Mouse (Mus musculus): ENCODE data around the gene B4galt5. TPM values are rescaled to one million over a fixed set of nuclear protein-coding genes. Genes with fewer than 3 reads are reported as not detected.

B4galt5 gene
- polyA plus RNA-seq, 1 experiment from 2014 or later, result 8.1 TPM

DNA sequence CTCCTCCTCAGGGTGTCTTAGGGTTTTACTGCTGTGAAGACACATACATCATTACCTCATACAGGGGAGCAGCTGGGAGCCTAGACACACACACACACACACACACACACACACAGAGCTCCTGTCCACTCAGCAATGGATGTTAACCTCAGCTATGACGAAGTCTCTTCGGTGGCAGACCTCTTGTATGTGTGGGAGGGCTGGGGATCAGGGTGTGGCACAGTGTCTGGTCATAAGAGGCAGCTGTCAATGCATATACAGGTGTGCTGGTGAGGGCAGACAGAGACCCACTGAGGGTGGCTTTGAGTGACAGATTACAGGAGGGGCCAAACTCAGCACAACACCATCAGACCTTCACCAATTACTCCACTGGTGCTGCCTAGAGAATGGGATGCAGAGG is 84.0 kb downstream of the B4galt5 start:
- Histone ChIP-seq H3K4me3 (ENCODE audit: low read length) (no peak overlapping the region), H3K36me3 (ENCODE audit: control insufficient read depth, insufficient read depth) (no peaks in the 10 kb centered on the region), H3K9ac (ENCODE audit: low read length) (no peak overlapping the region), H3K27ac (ENCODE audit: low read length) (no peak overlapping the region), H3K4me2 (ENCODE audit: low read depth, low read length) (no peak overlapping the region), H3K27me3 (ENCODE audit: control insufficient read depth, insufficient read depth, low read length) (no peaks in the 10 kb centered on the region), H3K9me3 (replicated peaks; ENCODE audit: control insufficient read depth, low read length) (no peaks in the 10 kb centered on the region), H3K4me1 (ENCODE audit: control insufficient read depth, insufficient read depth, low read length) (peaks cover 10% of the 10 kb centered on the region)
- WGBS, result 82% methylated on average over 2 of the region's 2 CpGs
- ATAC-seq (replicated peaks; ENCODE audit: extremely low read depth, insufficient read depth, low FRiP score), result no peak

GRCm38 (mm10) chr2:167263931-167264330 is 85.1 kb downstream of the B4galt5 start:
- Histone ChIP-seq H3K27ac (ENCODE audit: low read length) (no peak overlapping the region), H3K4me1 (ENCODE audit: control insufficient read depth, insufficient read depth, low read length) (peaks cover 10% of the 10 kb centered on the region), H3K4me2 (ENCODE audit: low read depth, low read length) (no peak overlapping the region), H3K4me3 (ENCODE audit: low read length) (no peak overlapping the region), H3K36me3 (ENCODE audit: control insufficient read depth, insufficient read depth) (no peaks in the 10 kb centered on the region), H3K9me3 (replicated peaks; ENCODE audit: control insufficient read depth, low read length) (no peaks in the 10 kb centered on the region), H3K9ac (ENCODE audit: low read length) (no peak overlapping the region), H3K27me3 (ENCODE audit: control insufficient read depth, insufficient read depth, low read length) (no peaks in the 10 kb centered on the region)
- 81% methylated on average over 11 of the region's 11 CpGs for WGBS
- no peak for ATAC-seq (replicated peaks; ENCODE audit: extremely low read depth, insufficient read depth, low FRiP score)

GRCm38 (mm10) chr2:167263040-167263810 is 85.8 kb downstream of the B4galt5 start:
- H3K4me3 ChIP-seq (ENCODE audit: low read length), result no peak overlapping the region
- H3K27ac ChIP-seq (ENCODE audit: low read length), result 0 out of 2 replicates have a peak overlapping the region, but pooled peaks have one; percentile 2
- peaks cover 7% of the 10 kb centered on the region for H3K4me1 ChIP-seq (ENCODE audit: control insufficient read depth, insufficient read depth, low read length)
- no peak overlapping the region for H3K9ac ChIP-seq (ENCODE audit: low read length)
- H3K36me3 ChIP-seq (ENCODE audit: control insufficient read depth, insufficient read depth), result no peaks in the 10 kb centered on the region
- no peaks in the 10 kb centered on the region for H3K9me3 ChIP-seq (replicated peaks; ENCODE audit: control insufficient read depth, low read length)
- no peaks in the 10 kb centered on the region for H3K27me3 ChIP-seq (ENCODE audit: control insufficient read depth, insufficient read depth, low read length)
- H3K4me2 ChIP-seq (ENCODE audit: low read depth, low read length), result no peak overlapping the region
- ATAC-seq (replicated peaks; ENCODE audit: extremely low read depth, insufficient read depth, low FRiP score), result peak; percentile 56; the same call in 1 of the 2 replicates
- 58% methylated on average over 8 of the region's 8 CpGs for WGBS

- 86% methylated on average over 10 of the region's 10 CpGs for WGBS
- Histone ChIP-seq H3K4me1 (ENCODE audit: control insufficient read depth, insufficient read depth, low read length) (peaks cover under 1% of the 10 kb centered on the region), H3K27ac (ENCODE audit: low read length) (no peak overlapping the region), H3K4me2 (ENCODE audit: low read depth, low read length) (no peak overlapping the region), H3K36me3 (ENCODE audit: control insufficient read depth, insufficient read depth) (no peaks in the 10 kb centered on the region), H3K27me3 (ENCODE audit: control insufficient read depth, insufficient read depth, low read length) (no peaks in the 10 kb centered on the region), H3K9me3 (replicated peaks; ENCODE audit: control insufficient read depth, low read length) (no peaks in the 10 kb centered on the region), H3K4me3 (ENCODE audit: low read length) (no peak overlapping the region), H3K9ac (ENCODE audit: low read length) (no peak overlapping the region)
- no peak for ATAC-seq (replicated peaks; ENCODE audit: extremely low read depth, insufficient read depth, low FRiP score)
These were observed 86.5 kb downstream of the B4galt5 start for GRCm38 (mm10) chr2:167262433-167262832.

- WGBS, result 75% methylated on average over 4 of the region's 4 CpGs
- no peaks in the 10 kb centered on the region for H3K4me1 ChIP-seq (ENCODE audit: control insufficient read depth, insufficient read depth, low read length)
These were observed 87.9 kb downstream of the B4galt5 start for GRCm38 (mm10) chr2:167261106-167261505.

DNA sequence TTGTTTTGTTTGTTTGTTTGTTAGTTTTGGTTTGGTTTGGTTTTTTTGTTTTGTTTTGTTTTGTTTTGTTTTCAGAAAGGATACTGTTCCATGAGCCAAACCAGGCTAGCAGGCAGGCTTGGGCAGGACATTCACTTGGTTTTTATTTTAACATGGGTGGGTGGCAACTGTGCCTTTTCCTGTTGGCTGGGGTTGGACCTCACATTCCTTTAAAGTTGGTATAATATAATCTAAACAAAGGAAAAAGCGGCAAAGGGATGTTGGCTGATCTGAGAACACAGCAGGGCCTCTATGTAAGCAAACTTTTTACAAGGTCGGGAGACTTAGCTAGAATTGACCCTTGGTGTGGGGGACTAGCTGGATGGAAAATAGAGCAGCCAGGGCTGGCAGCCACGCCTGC is 91.2 kb downstream of the B4galt5 start:
- no peaks in the 10 kb centered on the region for H3K27me3 ChIP-seq (ENCODE audit: control insufficient read depth, insufficient read depth, low read length)
- no peak overlapping the region for H3K4me2 ChIP-seq (ENCODE audit: low read depth, low read length)
- H3K36me3 ChIP-seq (ENCODE audit: control insufficient read depth, insufficient read depth), result no peaks in the 10 kb centered on the region
- H3K4me3 ChIP-seq (ENCODE audit: low read length), result no peak overlapping the region
- ATAC-seq (replicated peaks; ENCODE audit: extremely low read depth, insufficient read depth, low FRiP score), result no peak
- no peak overlapping the region for H3K9ac ChIP-seq (ENCODE audit: low read length)
- no peak overlapping the region for H3K27ac ChIP-seq (ENCODE audit: low read length)
- H3K4me1 ChIP-seq (ENCODE audit: control insufficient read depth, insufficient read depth, low read length), result peaks cover 3% of the 10 kb centered on the region
- H3K9me3 ChIP-seq (replicated peaks; ENCODE audit: control insufficient read depth, low read length), result no peaks in the 10 kb centered on the region
- WGBS, result 53% methylated on average over 3 of the region's 3 CpGs

More at GRCm38 (mm10) chr2:167261106-167261505, 87.9 kb downstream of the B4galt5 start:
- H3K9ac ChIP-seq (ENCODE audit: low read length), result no peak overlapping the region
- H3K27me3 ChIP-seq (ENCODE audit: control insufficient read depth, insufficient read depth, low read length), result no peaks in the 10 kb centered on the region
- H3K9me3 ChIP-seq (replicated peaks; ENCODE audit: control insufficient read depth, low read length), result no peaks in the 10 kb centered on the region
- no peaks in the 10 kb centered on the region for H3K36me3 ChIP-seq (ENCODE audit: control insufficient read depth, insufficient read depth)
- H3K4me2 ChIP-seq (ENCODE audit: low read depth, low read length), result no peak overlapping the region
- no peak overlapping the region for H3K4me3 ChIP-seq (ENCODE audit: low read length)
- H3K27ac ChIP-seq (ENCODE audit: low read length), result peak overlapping the region; percentile 5; the same call in 1 of the 2 replicates
- no peak; the same call in 1 of the 2 replicates for ATAC-seq (replicated peaks; ENCODE audit: extremely low read depth, insufficient read depth, low FRiP score)

DNA sequence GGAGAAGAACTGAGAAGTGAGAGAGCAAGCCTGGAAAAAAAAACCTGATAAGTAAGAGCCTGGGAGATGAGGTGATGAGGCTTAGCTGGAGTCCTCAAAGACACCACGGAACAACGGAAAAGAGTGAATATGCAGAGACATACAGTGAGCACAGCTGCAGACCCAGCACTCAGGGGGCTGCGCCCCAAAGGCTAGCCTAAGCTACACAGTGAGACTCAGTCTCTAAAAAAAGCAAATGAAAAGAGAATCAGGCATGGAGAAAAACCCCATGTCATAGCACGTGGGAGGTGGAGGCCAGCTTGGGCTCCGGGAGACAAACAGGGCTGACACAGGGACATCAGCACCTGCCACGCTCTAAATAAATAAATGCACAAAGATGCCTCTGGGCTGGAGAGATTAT is 94.2 kb downstream of the B4galt5 start:
- H3K36me3 ChIP-seq (ENCODE audit: control insufficient read depth, insufficient read depth), result no peaks in the 10 kb centered on the region
- no peak overlapping the region for H3K4me2 ChIP-seq (ENCODE audit: low read depth, low read length)
- H3K9ac ChIP-seq (ENCODE audit: low read length), result no peak overlapping the region
- no peaks in the 10 kb centered on the region for H3K9me3 ChIP-seq (replicated peaks; ENCODE audit: control insufficient read depth, low read length)
- H3K27me3 ChIP-seq (ENCODE audit: control insufficient read depth, insufficient read depth, low read length), result no peaks in the 10 kb centered on the region
- H3K4me1 ChIP-seq (ENCODE audit: control insufficient read depth, insufficient read depth, low read length), result peaks cover 17% of the 10 kb centered on the region
- H3K27ac ChIP-seq (ENCODE audit: low read length), result peak overlapping the region; percentile 29; the same call in 1 of the 2 replicates
- H3K4me3 ChIP-seq (ENCODE audit: low read length), result no peak overlapping the region
- WGBS, result 43% methylated on average over 6 of the region's 6 CpGs
- no peak for ATAC-seq (replicated peaks; ENCODE audit: extremely low read depth, insufficient read depth, low FRiP score)

DNA sequence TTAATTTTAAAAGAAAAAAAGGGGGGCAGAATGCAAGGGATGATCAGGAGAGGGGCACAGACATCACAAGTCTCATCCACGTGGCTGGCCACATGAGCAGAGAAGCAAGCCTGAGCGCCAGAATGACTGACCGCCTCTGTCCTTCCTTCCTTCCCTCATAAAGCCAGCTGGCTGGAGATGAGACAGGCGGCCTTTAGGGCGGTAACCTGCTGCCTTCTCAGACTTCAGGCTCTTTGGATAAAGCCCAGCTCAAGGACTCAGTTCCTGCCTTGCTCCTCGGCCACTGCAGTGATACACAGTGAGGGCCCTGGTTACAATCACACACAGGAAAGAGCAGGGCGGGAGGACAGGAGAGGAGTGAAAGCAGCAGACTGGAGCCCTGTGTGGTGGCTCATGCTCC is 94.8 kb downstream of the B4galt5 start:
- no peaks in the 10 kb centered on the region for H3K36me3 ChIP-seq (ENCODE audit: control insufficient read depth, insufficient read depth)
- H3K27ac ChIP-seq (ENCODE audit: low read length), result peak overlapping the region; percentile 65
- peaks cover 17% of the 10 kb centered on the region for H3K4me1 ChIP-seq (ENCODE audit: control insufficient read depth, insufficient read depth, low read length)
- no peak overlapping the region for H3K9ac ChIP-seq (ENCODE audit: low read length)
- no peak overlapping the region for H3K4me2 ChIP-seq (ENCODE audit: low read depth, low read length)
- no peaks in the 10 kb centered on the region for H3K27me3 ChIP-seq (ENCODE audit: control insufficient read depth, insufficient read depth, low read length)
- peak; percentile 33; the same call in 1 of the 2 replicates for ATAC-seq (replicated peaks; ENCODE audit: extremely low read depth, insufficient read depth, low FRiP score)
- no peaks in the 10 kb centered on the region for H3K9me3 ChIP-seq (replicated peaks; ENCODE audit: control insufficient read depth, low read length)
- H3K4me3 ChIP-seq (ENCODE audit: low read length), result no peak overlapping the region
- WGBS, result 40% methylated on average over 7 of the region's 7 CpGs

GRCm38 (mm10) chr2:167253476-167253875 is 95.5 kb downstream of the B4galt5 start:
- Histone ChIP-seq H3K4me1 (ENCODE audit: control insufficient read depth, insufficient read depth, low read length) (peaks cover 17% of the 10 kb centered on the region), H3K27ac (ENCODE audit: low read length) (no peak overlapping the region; the same call in 1 of the 2 replicates), H3K4me3 (ENCODE audit: low read length) (no peak overlapping the region), H3K9ac (ENCODE audit: low read length) (no peak overlapping the region), H3K27me3 (ENCODE audit: control insufficient read depth, insufficient read depth, low read length) (no peaks in the 10 kb centered on the region), H3K36me3 (ENCODE audit: control insufficient read depth, insufficient read depth) (no peaks in the 10 kb centered on the region), H3K9me3 (replicated peaks; ENCODE audit: control insufficient read depth, low read length) (no peaks in the 10 kb centered on the region), H3K4me2 (ENCODE audit: low read depth, low read length) (no peak overlapping the region)
- no peak for ATAC-seq (replicated peaks; ENCODE audit: extremely low read depth, insufficient read depth, low FRiP score)
- WGBS, result 65% methylated on average over 5 of the region's 5 CpGs
